Mouse (Mus musculus) spleen, postnatal 4 days (tissue): ENCODE results near the gene Commd7.
A peak's percentile ranks its signal among the peaks of the same experiment; 100 is the strongest.
"Not testable (repeated sequence)": the region's sequence is repeated elsewhere in the genome, so short reads cannot be mapped to it uniquely, and the experiment has no call there.

Experiments used
- DNase-seq, 2 experiments: peaks; one replicate each; pipeline ENCODE4 v3.0.0; 2022; ENCODE audit warnings: low spot score in 2 of 2

The Commd7 gene

DNA sequence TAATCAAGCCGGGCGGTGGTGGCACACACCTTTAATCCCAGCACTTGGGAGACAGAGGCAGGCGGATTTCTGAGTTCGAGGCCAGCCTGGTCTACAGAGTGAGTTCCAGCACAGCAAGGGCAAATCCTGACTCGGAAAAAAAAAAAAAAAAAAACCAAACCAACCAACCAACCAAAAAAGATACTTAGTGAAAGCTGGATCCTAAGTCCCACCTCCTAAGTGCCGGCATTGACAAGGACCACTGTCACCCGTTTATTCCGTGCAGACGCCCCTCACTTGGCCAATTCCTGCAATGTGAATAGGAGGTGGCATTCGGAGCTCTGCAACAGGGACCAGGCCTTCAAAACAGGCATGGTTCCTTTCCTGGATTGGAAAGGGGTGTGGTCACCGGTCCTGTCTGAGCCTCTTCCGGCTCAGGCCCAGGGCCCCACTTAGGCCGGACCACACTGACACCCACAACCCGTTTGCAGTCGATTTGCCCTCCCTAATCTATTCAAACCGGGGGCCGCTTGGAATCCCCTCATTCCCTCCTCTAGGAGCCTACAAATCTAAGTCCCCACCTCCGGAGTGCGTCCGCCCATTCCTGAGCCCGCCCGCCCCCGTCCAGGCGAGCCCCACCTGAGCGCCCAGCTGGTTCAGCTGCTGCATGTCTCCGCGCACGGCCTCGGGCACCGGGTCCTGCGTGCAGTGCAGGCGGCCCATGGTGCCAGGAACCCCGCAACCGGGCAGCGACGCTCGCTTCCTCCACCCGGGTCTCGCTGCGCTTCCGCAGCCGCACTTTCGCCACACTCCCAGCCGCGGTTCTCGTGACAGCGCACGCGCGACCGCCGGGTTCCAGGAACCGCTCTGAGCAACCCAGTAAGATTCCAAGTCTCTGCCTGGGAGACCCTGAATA lies at the start of gene Commd7:
Gene Commd7 (minus strand): TSS at position 806 of the 895 bp plus-strand sequence.
- DNase-seq, result peak; percentile 87 to 97

GRCm38 (mm10) chr2:153679959-153680358 lies 47.4 kb upstream of the Commd7 start:
- no peak for DNase-seq

- no peak for DNase-seq
Measured at GRCm38 (mm10) chr2:153677550-153677949, 45.0 kb upstream of the Commd7 start.

DNA sequence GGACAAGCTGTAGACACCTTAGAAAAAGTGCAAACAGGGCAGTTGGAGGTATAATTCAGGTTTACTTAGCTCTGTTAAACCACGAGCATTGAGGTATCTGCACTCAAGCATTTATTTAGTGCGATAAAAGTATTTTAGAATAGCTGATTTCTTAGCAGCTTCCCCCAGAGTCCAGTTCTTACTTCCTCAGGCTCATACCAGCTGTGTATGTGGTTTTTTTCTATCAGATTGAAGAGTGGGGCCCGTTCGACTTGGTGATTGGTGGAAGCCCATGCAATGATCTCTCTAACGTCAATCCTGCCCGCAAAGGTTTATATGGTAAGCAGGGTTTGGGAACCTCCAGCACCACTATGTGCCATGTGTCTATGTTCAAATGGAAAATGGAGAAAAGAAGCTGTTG lies 44.4 kb upstream of the Commd7 start:
- no peak for DNase-seq

GRCm38 (mm10) chr2:153675364-153675763 lies 42.8 kb upstream of the Commd7 start:
- DNase-seq, result not testable (repeated sequence)

- no peak for DNase-seq
Measured at GRCm38 (mm10) chr2:153672619-153673018, 40.0 kb upstream of the Commd7 start.

DNA sequence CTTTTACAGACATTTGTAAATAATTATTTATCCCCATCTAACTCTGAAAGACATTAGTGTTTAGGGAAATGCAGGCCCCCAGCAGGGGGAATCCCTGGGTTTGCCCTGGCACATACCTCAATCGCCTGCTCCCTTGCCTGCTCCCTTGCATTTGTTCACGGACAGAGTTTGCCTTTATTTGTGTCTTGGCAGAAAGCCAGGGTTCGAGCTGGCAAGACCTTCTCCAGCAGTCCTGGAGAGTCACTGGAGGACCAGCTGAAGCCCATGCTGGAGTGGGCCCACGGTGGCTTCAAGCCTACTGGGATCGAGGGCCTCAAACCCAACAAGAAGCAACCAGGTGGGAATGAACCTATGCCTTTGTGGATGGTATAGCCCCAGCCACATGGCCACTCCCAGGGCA lies 37.5 kb upstream of the Commd7 start:
- DNase-seq, result no peak

DNA sequence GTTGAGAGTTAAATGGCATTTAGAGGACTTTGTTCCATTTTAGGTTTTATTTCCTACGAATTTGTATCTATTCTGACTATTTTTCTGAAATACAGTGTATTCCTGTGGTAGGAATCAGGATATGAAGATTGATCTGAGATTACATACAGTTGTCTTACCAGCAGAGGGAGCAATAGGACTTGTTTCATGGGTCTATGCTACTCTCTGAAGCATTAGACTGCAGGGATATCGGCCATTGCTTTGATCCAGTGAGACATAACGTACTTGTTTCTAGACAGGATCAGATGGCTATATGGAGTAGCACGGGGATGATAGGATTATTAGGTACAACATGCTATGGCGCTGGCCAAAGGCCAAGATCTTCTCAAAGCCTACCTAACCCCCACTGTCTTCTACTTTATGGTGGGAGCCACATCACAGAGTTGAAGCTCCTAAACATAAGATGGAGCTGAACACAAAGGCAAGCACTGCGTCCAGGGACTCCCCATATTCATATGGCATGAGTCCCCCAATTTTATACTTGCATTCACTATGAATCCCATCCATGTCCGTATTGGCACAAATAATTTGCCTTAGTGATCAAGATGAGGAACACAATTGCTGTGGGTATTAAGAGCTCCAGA lies 36.3 kb upstream of the Commd7 start:
- DNase-seq, result no peak

- no peak for DNase-seq
Measured at GRCm38 (mm10) chr2:153665401-153665800, 32.8 kb upstream of the Commd7 start.

DNA sequence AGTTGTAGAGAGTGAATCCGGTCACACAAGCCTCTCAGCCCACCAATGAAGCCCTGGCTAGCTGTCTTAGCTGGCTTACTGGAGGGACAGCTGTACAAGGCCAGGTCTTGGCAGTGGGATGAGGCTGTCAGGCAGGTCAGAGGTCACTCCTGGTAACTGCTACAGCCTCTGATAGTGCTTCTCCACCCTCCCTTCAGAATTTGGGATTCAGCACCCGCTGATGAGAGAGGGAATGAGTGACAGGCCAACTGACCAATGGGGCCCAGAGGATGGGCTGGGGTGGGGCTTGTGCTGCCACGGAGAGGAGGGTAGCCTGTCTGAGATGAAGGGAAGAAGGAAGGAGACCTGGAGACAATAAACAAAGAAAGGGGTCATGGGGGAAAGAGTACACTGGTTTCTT lies 28.0 kb upstream of the Commd7 start:
- DNase-seq, result no peak

- DNase-seq, result not testable (repeated sequence)
Measured at GRCm38 (mm10) chr2:153657659-153658058, 25.1 kb upstream of the Commd7 start.

GRCm38 (mm10) chr2:153651681-153652080 lies 19.1 kb upstream of the Commd7 start:
- DNase-seq, result no peak

GRCm38 (mm10) chr2:153650014-153650687 lies 17.6 kb upstream of the Commd7 start:
- DNase-seq, result peak in 1 of 2 experiments; percentile 72

GRCm38 (mm10) chr2:153649298-153650013 lies 16.9 kb upstream of the Commd7 start, which contains the start of gene Dnmt3b:
Gene Dnmt3b (plus strand): TSS chr2:153649450.
- peak; percentile 48 to 81 for DNase-seq

GRCm38 (mm10) chr2:153648773-153649297 lies 16.3 kb upstream of the Commd7 start:
- DNase-seq, result no peak

DNA sequence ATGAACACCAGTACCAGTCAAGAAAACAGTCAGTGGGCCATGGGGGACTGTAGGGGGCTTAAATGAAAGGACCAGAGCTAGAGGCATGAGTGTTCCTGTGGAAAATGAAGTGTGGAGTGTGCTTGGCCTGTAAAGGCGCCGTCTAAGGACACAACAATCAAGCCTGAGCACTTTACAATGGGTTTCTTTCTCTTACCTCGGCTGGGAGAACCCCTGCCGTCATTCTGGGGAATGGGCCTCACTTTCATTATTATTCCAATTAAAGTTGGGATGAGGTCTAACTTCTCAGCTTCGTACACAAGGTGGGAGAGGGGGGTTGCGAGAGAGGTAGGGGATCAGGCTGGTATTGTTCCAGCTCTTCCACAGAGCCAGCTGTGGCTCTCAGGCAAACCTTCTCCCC lies 10.4 kb upstream of the Commd7 start:
- no peak for DNase-seq

DNA sequence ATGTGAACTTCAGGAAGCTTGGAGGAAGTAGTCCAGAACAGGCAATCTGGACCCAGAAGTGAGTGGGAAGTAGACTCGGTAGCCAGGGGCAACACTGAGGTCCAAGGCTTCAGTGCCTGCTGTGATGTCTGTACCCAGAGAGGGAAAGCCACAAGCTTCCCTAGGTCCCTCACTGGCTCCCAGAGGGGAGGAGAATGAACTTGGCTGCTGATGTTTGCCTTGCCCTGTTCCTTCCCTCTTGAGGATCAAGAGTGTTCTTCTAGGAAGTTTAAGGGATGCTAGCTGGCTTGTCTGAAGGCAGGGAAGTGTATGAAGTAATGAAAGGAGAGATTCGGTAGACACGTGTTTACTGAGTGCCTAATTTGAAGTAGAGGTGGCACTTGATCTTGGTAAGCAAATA lies 9.9 kb upstream of the Commd7 start:
- DNase-seq, result no peak

GRCm38 (mm10) chr2:153638977-153639680 lies 6.5 kb upstream of the Commd7 start:
- DNase-seq, result no peak

- DNase-seq, result no peak
Measured at GRCm38 (mm10) chr2:153633259-153633658, 678 bp upstream of the Commd7 start.

DNA sequence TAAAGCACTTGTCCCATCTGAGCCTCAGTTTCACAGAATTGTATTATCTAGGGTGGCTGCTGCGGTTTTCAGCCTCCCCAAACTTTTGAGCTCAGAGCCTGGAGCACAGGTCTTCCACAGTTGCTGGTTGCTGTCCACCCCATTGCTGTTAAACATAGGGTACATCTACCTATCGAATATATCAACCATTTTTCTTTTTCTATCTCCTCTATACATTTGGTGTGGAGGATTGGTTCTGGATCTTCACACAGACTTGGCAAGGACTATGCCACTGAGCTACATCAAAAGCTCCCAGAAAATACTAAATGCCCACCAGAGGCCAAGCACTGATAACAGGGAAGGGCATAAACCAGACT lies 268 bp upstream of the Commd7 start:
- DNase-seq, result no peak

GRCm38 (mm10) chr2:153630950-153631349 lies 1.6 kb downstream of the Commd7 start:
- no peak for DNase-seq
